8 mouse cellular contexts compared by ENCODE assay signal in the genomic region with DNA sequence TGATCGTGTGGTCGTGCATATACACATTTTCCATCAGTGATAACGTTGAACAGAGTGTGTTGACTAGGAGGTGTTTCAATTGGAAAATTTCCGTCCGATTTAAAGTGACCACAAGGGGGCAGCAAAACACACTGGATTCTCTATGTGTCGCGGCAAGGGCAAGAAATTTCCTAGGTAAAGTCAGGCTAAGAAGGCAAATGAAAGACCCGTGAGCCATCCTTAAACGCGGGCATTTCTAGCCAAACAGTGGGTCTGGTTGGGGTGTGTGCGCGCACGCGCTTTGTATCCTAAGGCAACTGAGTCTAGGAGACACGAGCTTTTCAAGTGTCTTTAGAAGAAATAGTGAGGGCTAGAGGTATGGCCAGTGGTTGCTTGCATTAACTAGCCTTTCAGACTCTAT.
A peak's percentile ranks its signal among the peaks of the same experiment; 100 is the strongest.
DNase-seq lines count a peak whose midpoint lies in the region; ATAC-seq and TF ChIP-seq lines count a peak whose summit lies in the region.

No protein-coding gene starts in this region.

- H3K4me1 ChIP-seq in cortical plate, adult 2 months (ENCODE audit: control insufficient read depth, insufficient read depth, low read length), result no peaks in the 10 kb centered on the region

- peak; percentile 75 for TF ChIP-seq CTCF in cortical plate, adult 2 months (IDR thresholded peaks at IDR 0.05; ENCODE audit: extremely low read depth, insufficient read depth, low read length)

- DNase-seq in adipocyte (ENCODE audit: low spot score), result peak; percentile 78
- DNase-seq in gastrocnemius, postnatal 10 days, result peak; percentile 63
- peak; percentile 71 for DNase-seq in induced T-regulatory cell, adult 2 months (ENCODE audit: low read depth)
- DNase-seq in left cerebral cortex, postnatal 10 days (ENCODE audit: extremely low spot score in 1 of 2, low spot score in 2 of 2), result peak; percentile 62 to 85
- peak; percentile 74 for DNase-seq in right cerebral cortex, postnatal 14 days
- DNase-seq in urinary bladder, postnatal 36 days (ENCODE audit: low spot score in 2 of 2), result peak; percentile 54 to 64

- peak; percentile 80 for ATAC-seq in megakaryocyte progenitor cell, adult 5-6 weeks (replicated peaks; ENCODE audit: poor library complexity)

- intact Hi-C loops in left cerebral cortex, postnatal 10 days (cut with DNase I), result loop anchor here (2.0 to 10.0 kb wide), 3 partner anchors 527 to 987 kb away; no protein-coding TSS in a partner anchor

- TF ChIP-seq POLR2A in cortical plate, adult 2 months (IDR thresholded peaks at IDR 0.05; ENCODE audit: extremely low read depth, insufficient read depth, low read length), result no peak

- H3K27ac ChIP-seq in cortical plate, adult 2 months (ENCODE audit: insufficient read depth, low read length), result no peak overlapping the region

- no peak overlapping the region for H3K4me3 ChIP-seq in cortical plate, adult 2 months (ENCODE audit: insufficient read depth, low read length)
